Mouse (Mus musculus) liver, adult 2 months (tissue): ENCODE data around the gene Egfr. TPM values are rescaled to one million over a fixed set of nuclear protein-coding genes. Genes with fewer than 3 reads are reported as not detected.

Experiments used
- DNase-seq: peaks from one replicate; pipeline ENCODE4 v3.0.0-alpha.2; 2011; ENCODE audit warnings: low read depth, low spot score; ENCODE audit errors: extremely low read depth
- H3K27ac ChIP-seq: fragments of 200-500 bp; replicated peaks from 2 replicates; pipeline ENCODE4 v1.5.1; 2012; ENCODE audit warnings: low read depth, mild to moderate bottlenecking, control low read depth, inconsistent platforms, low read length; ENCODE audit not compliant: insufficient read depth
- H3K27me3 ChIP-seq: fragments of 200-500 bp; 2 replicates; pipeline ENCODE4 v1.6.1; 2012; ENCODE audit warnings: mild to moderate bottlenecking, moderate library complexity, low read length, inconsistent platforms; ENCODE audit not compliant: control insufficient read depth, insufficient read depth
- H3K36me3 ChIP-seq: fragments of 200-500 bp; 2 replicates; pipeline ENCODE4 v1.6.1; 2012; ENCODE audit warnings: low read length, inconsistent platforms; ENCODE audit not compliant: control insufficient read depth, insufficient read depth
- H3K4me1 ChIP-seq: fragments of 200-500 bp; 2 replicates; pipeline ENCODE4 v1.6.1; 2011; ENCODE audit warnings: low read length; ENCODE audit not compliant: control insufficient read depth, insufficient read depth
- H3K4me3 ChIP-seq: fragments of 200-500 bp; 2 replicates; pipeline ENCODE4 v1.5.1; 2011; ENCODE audit warnings: low read depth, mild to moderate bottlenecking, control low read depth, low read length, moderate library complexity; ENCODE audit not compliant: insufficient read depth
- H3K79me2 ChIP-seq: fragments of 200-500 bp; 2 replicates; pipeline ENCODE4 v1.6.1; 2012; ENCODE audit warnings: inconsistent platforms, mild to moderate bottlenecking, low read length, moderate library complexity; ENCODE audit not compliant: control insufficient read depth, insufficient read depth
- H3K9ac ChIP-seq: fragments of 200-500 bp; 2 replicates; pipeline ENCODE4 v1.6.1; 2012; ENCODE audit warnings: low read depth, mild to moderate bottlenecking, control low read depth, inconsistent platforms, low read length
- CTCF ChIP-seq: fragments of 200-500 bp; IDR thresholded peaks from 2 replicates; pipeline ENCODE4 v1.5.1; 2011; ENCODE audit warnings: low read depth, low read length, control low read depth
- POLR2A ChIP-seq: fragments of 200-500 bp; IDR thresholded peaks from 2 replicates; pipeline ENCODE4 v1.6.1; 2011; ENCODE audit warnings: low read length, control low read depth; ENCODE audit not compliant: insufficient read depth; ENCODE audit errors: extremely low read depth
- WGBS: fragments of 180-500 bp; shearing (Covaris S2); methylation state at CpG from one replicate; pipeline ENCODE4 v1.1.7; 2018; 5-methylcytosine and 5-hydroxymethylcytosine counted together
- polyA plus RNA-seq: library from polyadenylated mRNA; depleted of rRNA; stranded (reverse); fragments of >200 nt; gene quantifications from 2 replicates; pipeline ENCODE4 v1.2.3, GENCODE M21; 2012
- total RNA-seq: library from RNA; depleted of rRNA; stranded (reverse); fragments of >200 nt; gene quantifications from 2 replicates; pipeline ENCODE4 v1.2.3, GENCODE M21; 2014

The Egfr gene
- total and polyA plus RNA-seq, 2 experiments = 198 to 215 TPM

DNA sequence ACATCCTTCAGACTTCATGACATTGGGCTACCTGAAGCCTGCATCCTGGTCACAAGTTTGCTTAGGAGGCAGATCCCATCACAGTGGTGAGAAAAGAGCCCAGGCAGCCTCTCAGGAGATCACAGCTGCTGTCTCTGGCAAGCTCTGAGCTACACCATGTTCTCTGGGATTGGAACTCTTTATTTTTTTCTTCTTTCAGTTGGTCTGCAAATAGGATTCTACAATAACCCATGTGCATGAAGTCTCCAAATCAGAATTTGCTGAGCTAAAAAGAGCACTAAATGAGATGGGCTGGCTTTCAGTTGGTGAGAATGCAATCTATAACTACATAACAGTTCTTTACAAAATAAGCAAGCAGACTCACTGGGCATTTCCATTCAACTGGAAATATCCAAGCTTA lies 46.1 kb downstream of the Egfr start:
- no peak overlapping the region for H3K4me3 ChIP-seq
- TF ChIP-seq POLR2A (no peak), CTCF (no peak)
- peaks cover 35% of the 10 kb centered on the region for H3K79me2 ChIP-seq
- H3K36me3 ChIP-seq = peaks cover 72% of the 10 kb centered on the region
- DNase-seq = no peak
- no peak overlapping the region for H3K27ac ChIP-seq
- H3K27me3 ChIP-seq = no peaks in the 10 kb centered on the region
- H3K9ac ChIP-seq = no peak overlapping the region
- peaks cover 62% of the 10 kb centered on the region for H3K4me1 ChIP-seq

DNA sequence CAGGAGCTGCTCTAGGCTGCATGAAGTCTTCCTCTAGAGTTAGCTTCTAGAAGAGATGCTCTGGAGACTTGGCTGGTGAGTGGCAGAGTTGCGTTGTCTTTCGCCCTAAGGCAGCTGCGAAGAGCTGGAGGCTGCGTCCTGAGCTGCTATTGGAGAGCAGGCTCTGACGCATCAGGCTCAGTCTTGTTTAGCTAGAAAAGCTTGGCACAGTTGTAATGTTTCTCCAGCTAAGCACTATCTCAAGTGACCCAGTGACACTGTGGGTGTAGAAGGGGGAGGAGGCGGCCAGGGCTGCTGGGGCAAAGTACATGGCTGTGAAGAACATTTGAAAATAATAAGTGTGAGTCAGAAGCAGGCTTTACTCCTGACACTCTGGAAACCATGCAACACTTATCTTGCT lies 48.5 kb downstream of the Egfr start:
- H3K4me1 ChIP-seq = peaks cover 54% of the 10 kb centered on the region

DNA sequence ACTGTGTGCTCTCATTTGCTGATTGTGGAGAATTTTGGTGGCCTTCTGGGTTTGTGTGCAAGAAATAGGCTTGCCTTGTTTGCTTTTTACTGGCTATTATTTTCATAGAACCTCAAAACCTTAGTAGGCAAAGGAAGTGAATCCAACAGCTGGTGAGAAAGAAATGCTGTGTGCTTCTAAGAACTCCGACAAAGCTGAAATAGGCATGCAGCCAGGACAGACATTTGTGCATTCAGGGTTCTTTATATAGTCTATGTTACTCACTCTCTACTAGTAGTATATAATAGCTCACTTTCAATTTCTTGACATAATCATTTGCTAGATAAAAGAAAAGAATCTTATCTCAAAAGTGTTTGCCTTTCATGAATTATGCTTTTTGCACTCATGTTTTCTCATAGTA lies 50.7 kb downstream of the Egfr start:
- Histone ChIP-seq H3K27me3 (no peaks in the 10 kb centered on the region), H3K36me3 (peaks cover 70% of the 10 kb centered on the region), H3K4me1 (peaks cover 54% of the 10 kb centered on the region), H3K79me2 (peaks cover 33% of the 10 kb centered on the region), H3K27ac (0 out of 2 replicates have a peak overlapping the region, but pooled peaks have one; percentile 33), H3K4me3 (no peak overlapping the region), H3K9ac (no peak overlapping the region)
- 17% methylated on average over 1 of the region's 1 CpGs for WGBS
- TF ChIP-seq POLR2A (no peak), CTCF (no peak)
- no peak for DNase-seq

More for the DNA sequence above, 48.5 kb downstream of the Egfr start:
- no peaks in the 10 kb centered on the region for H3K27me3 ChIP-seq
- no peak overlapping the region for H3K9ac ChIP-seq
- peak; percentile 99 for DNase-seq
- peak overlapping the region; percentile 42 for H3K27ac ChIP-seq
- 17% methylated on average over 6 of the region's 6 CpGs for WGBS
- TF ChIP-seq CTCF (no peak), POLR2A (0 out of 2 replicates have a peak, but pooled peaks have one; percentile 17)
- H3K79me2 ChIP-seq = peaks cover 29% of the 10 kb centered on the region
- H3K4me3 ChIP-seq = no peak overlapping the region
- H3K36me3 ChIP-seq = peaks cover 67% of the 10 kb centered on the region

DNA sequence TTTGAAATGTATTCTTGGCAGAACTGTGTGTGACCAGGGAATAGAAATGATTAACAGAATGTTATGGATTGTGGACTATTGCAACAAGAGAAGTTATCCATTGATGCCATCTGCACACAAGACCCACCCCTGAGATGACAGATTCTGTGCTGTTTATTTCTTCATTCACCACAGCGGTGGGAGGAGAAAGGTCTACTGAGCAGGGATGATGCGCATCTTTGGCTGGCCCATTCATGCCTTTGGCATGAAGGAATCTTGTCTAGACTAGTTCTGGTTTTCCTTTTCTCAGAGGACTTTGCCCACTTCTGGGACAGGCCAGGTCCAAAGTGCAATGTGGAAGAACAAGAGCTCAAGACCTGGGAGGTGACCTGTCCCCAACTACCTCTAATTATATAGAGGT lies 52.0 kb downstream of the Egfr start:
- Histone ChIP-seq H3K27me3 (no peaks in the 10 kb centered on the region), H3K4me3 (no peak overlapping the region), H3K4me1 (peaks cover 58% of the 10 kb centered on the region), H3K9ac (no peak overlapping the region), H3K27ac (peak overlapping the region; percentile 13; the same call in 1 of the 2 replicates), H3K79me2 (peaks cover 42% of the 10 kb centered on the region), H3K36me3 (peaks cover 73% of the 10 kb centered on the region)
- no peak for TF ChIP-seq CTCF
- TF ChIP-seq POLR2A = no peak
- peak; percentile 98 for DNase-seq
- 36% methylated on average over 2 of the region's 2 CpGs for WGBS

DNA sequence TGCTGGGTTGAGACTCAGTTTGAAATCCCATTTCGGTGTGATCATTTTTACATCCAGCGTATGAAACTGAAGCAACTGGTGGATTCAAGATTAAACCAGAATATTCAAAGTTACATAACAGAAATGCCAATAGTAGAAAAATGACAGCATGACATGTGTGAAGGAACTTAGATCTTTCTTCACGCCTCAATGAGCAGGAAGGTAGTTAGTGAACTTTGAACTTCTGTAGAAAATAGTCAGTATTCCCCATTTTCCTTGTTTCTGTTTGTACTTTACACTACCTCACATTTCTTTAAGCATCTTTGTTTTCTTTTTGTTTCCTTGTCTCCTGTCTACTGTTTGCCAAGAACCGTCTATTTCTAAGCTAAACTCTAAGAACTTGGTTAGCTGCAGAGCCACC lies 53.9 kb downstream of the Egfr start:
- Histone ChIP-seq H3K9ac (no peak overlapping the region), H3K27me3 (no peaks in the 10 kb centered on the region), H3K4me3 (no peak overlapping the region), H3K27ac (no peak overlapping the region), H3K79me2 (peaks cover 57% of the 10 kb centered on the region), H3K36me3 (peaks cover 80% of the 10 kb centered on the region), H3K4me1 (peaks cover 64% of the 10 kb centered on the region)
- TF ChIP-seq CTCF (no peak), POLR2A (no peak)
- no peak for DNase-seq
- 63% methylated on average over 4 of the region's 4 CpGs for WGBS

DNA sequence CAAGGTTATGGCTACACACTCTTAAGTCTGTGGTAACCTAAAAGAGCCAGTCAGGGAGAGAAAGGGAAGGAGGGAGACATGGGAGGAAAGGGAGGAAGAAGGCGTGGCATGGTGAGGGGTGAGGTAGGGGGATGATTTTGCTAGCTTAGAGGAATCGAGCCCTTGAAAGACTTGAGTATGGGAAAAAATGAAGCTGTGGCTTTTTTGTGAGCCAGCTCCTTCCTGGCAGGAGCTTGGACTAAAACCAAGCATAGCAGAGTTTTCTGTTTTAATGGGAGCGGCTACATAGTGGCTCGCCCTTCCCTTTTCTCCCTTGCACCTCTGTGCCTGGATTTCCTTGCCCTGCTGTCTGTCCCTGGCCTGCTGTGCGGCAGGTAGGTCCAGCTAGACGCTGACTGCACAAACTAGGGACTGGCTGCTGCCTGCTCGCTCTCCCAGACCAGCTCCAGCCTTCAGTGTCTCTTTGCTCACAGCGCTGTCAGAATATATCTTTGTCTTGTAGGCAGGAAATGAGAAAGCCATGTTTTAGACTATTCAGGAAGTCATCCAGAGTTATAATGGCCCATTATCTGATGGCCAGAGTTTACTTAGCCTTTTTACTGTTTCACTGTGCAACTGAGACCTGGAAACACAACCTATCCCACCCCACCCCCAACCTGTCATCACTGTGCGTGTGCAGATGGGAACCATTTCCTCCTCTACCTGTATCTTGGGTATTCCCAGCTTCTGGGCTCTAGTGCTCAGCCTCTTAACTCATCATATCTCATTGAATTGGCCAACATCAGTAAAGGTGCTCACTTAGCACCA lies 57.4 kb downstream of the Egfr start:
- H3K9ac ChIP-seq = no peak overlapping the region
- H3K27ac ChIP-seq = no peak overlapping the region
- peaks cover 88% of the 10 kb centered on the region for H3K36me3 ChIP-seq
- H3K4me3 ChIP-seq = no peak overlapping the region
- WGBS = 60% methylated on average over 9 of the region's 9 CpGs
- no peaks in the 10 kb centered on the region for H3K27me3 ChIP-seq
- DNase-seq = no peak
- H3K4me1 ChIP-seq = peaks cover 46% of the 10 kb centered on the region
- TF ChIP-seq CTCF (no peak), POLR2A (no peak)
- peaks cover 50% of the 10 kb centered on the region for H3K79me2 ChIP-seq
